Mouse (Mus musculus) thymus, adult 2 months (tissue): ENCODE measurements around the gene Slc25a1. TPM values are rescaled to one million over a fixed set of nuclear protein-coding genes. Genes with fewer than 3 reads are reported as not detected.

Experiments used
- DNase-seq: peaks from one replicate; pipeline ENCODE4 v3.0.0; 2021
- H3K27ac ChIP-seq: fragments of 200-500 bp; 2 replicates; pipeline ENCODE4 v1.5.1; 2012; ENCODE audit warnings: low read length, control low read depth; ENCODE audit not compliant: control insufficient read depth, insufficient read depth
- H3K27me3 ChIP-seq: fragments of 200-500 bp; 2 replicates; pipeline ENCODE4 v1.6.1; 2012; ENCODE audit warnings: mild to moderate bottlenecking, low read length, moderate library complexity, mixed read lengths; ENCODE audit not compliant: control insufficient read depth, insufficient read depth
- H3K36me3 ChIP-seq: fragments of 200-500 bp; 2 replicates; pipeline ENCODE4 v1.6.1; 2012; ENCODE audit warnings: mild to moderate bottlenecking, low read length, moderate library complexity; ENCODE audit not compliant: control insufficient read depth, insufficient read depth
- H3K4me1 ChIP-seq: fragments of 200-500 bp; replicated peaks from 2 replicates; pipeline ENCODE4 v1.6.1; 2012; ENCODE audit warnings: low read length; ENCODE audit not compliant: control insufficient read depth, insufficient read depth
- H3K4me3 ChIP-seq: fragments of 200-500 bp; 2 replicates; pipeline ENCODE4 v1.5.1; 2012; ENCODE audit warnings: mild to moderate bottlenecking, low read length, control low read depth, moderate library complexity; ENCODE audit not compliant: control insufficient read depth, insufficient read depth
- CTCF ChIP-seq: fragments of 200-500 bp; IDR thresholded peaks from 2 replicates; pipeline ENCODE4 v1.5.1; 2012; ENCODE audit warnings: mild to moderate bottlenecking, control low read depth, low read length, moderate library complexity, borderline replicate concordance; ENCODE audit not compliant: control insufficient read depth, poor library complexity, insufficient read depth; ENCODE audit errors: extremely low read depth
- POLR2A ChIP-seq: fragments of 200-500 bp; IDR thresholded peaks from 2 replicates; pipeline ENCODE4 v1.6.1; 2012; ENCODE audit warnings: mild to moderate bottlenecking, low read length, control low read depth, moderate library complexity; ENCODE audit not compliant: control insufficient read depth, poor library complexity, insufficient read depth; ENCODE audit errors: extremely low read depth
- WGBS: fragments of 180-500 bp; shearing (Covaris S2); methylation state at CpG from one replicate; pipeline ENCODE4 v1.1.7; 2018; 5-methylcytosine and 5-hydroxymethylcytosine counted together
- polyA plus RNA-seq: library from polyadenylated mRNA; depleted of rRNA; stranded (reverse); fragments of >200 nt; gene quantifications from 2 replicates; pipeline ENCODE4 v1.2.3, GENCODE M21; 2012

Slc25a1 gene
- polyA plus RNA-seq, 1 experiment = 126 TPM

GRCm38 (mm10) chr16:17945081-17945831 is 17.2 kb upstream of the Slc25a1 start:
- DNase-seq = no peak
- no peak overlapping the region for H3K4me3 ChIP-seq
- WGBS = 75% methylated on average over 7 of the region's 7 CpGs

GRCm38 (mm10) chr16:17943466-17943865 is 15.4 kb upstream of the Slc25a1 start:
- TF ChIP-seq POLR2A = no peak
- no peak for TF ChIP-seq CTCF
- no peaks in the 10 kb centered on the region; the same call in 1 of the 2 replicates for H3K4me1 ChIP-seq
- WGBS = 91% methylated on average over 8 of the region's 8 CpGs
- no peaks in the 10 kb centered on the region for H3K27me3 ChIP-seq
- H3K27ac ChIP-seq = no peak overlapping the region
- DNase-seq = no peak
- H3K4me3 ChIP-seq = no peak overlapping the region
- no peaks in the 10 kb centered on the region for H3K36me3 ChIP-seq

More at GRCm38 (mm10) chr16:17945081-17945831, 17.2 kb upstream of the Slc25a1 start:
- Histone ChIP-seq H3K4me1 (no peaks in the 10 kb centered on the region), H3K36me3 (no peaks in the 10 kb centered on the region), H3K27ac (no peak overlapping the region), H3K27me3 (no peaks in the 10 kb centered on the region)
- TF ChIP-seq POLR2A (no peak), CTCF (no peak)

GRCm38 (mm10) chr16:17939255-17939751 is 11.3 kb upstream of the Slc25a1 start:
- WGBS = 47% methylated on average over 9 of the region's 9 CpGs
- H3K36me3 ChIP-seq = no peaks in the 10 kb centered on the region
- H3K27ac ChIP-seq = no peak overlapping the region
- DNase-seq = no peak
- H3K4me1 ChIP-seq = peaks cover 4% of the 10 kb centered on the region
- H3K27me3 ChIP-seq = no peaks in the 10 kb centered on the region
- TF ChIP-seq POLR2A = no peak
- no peak for TF ChIP-seq CTCF
- H3K4me3 ChIP-seq = no peak overlapping the region

- Histone ChIP-seq H3K27me3 (no peaks in the 10 kb centered on the region), H3K4me3 (no peak overlapping the region), H3K4me1 (peaks cover 7% of the 10 kb centered on the region), H3K27ac (no peak overlapping the region), H3K36me3 (no peaks in the 10 kb centered on the region)
- WGBS = 12% methylated on average over 7 of the region's 7 CpGs
- DNase-seq = peak; percentile 74
- TF ChIP-seq CTCF (peak; percentile 86; the same call in 1 of the 2 replicates), POLR2A (no peak)
Observed at GRCm38 (mm10) chr16:17938821-17939220, 10.8 kb upstream of the Slc25a1 start.

GRCm38 (mm10) chr16:17938187-17938586 is 10.2 kb upstream of the Slc25a1 start:
- Histone ChIP-seq H3K27me3 (no peaks in the 10 kb centered on the region), H3K4me1 (peaks cover 7% of the 10 kb centered on the region), H3K4me3 (no peak overlapping the region), H3K27ac (no peak overlapping the region), H3K36me3 (no peaks in the 10 kb centered on the region)
- WGBS = 46% methylated on average over 7 of the region's 7 CpGs
- no peak for DNase-seq
- TF ChIP-seq CTCF (no peak), POLR2A (no peak)

- no peaks in the 10 kb centered on the region for H3K27me3 ChIP-seq
- TF ChIP-seq CTCF = no peak
- no peak for TF ChIP-seq POLR2A
- no peak overlapping the region for H3K4me3 ChIP-seq
- DNase-seq = no peak
- H3K36me3 ChIP-seq = no peaks in the 10 kb centered on the region
- no peak overlapping the region for H3K27ac ChIP-seq
- WGBS = 93% methylated on average over 10 of the region's 10 CpGs
- peaks cover 7% of the 10 kb centered on the region for H3K4me1 ChIP-seq
Observed at GRCm38 (mm10) chr16:17936776-17937175, 8.8 kb upstream of the Slc25a1 start.
